Mouse (Mus musculus) megakaryocyte, embryonic 14.5 days (primary cell): ENCODE measurements around the gene Prkd1.

ENCODE experiments used
- FLI1 ChIP-seq: IDR thresholded peaks from 2 replicates; pipeline ENCODE4 v1.6.1; 2012; ENCODE audit warnings: low read length, inconsistent platforms, mixed read lengths
- GATA1 ChIP-seq: IDR thresholded peaks from 3 replicates; pipeline ENCODE4 v1.6.1; 2012; ENCODE audit warnings: mixed read lengths, low read length, inconsistent platforms, borderline replicate concordance

DNA sequence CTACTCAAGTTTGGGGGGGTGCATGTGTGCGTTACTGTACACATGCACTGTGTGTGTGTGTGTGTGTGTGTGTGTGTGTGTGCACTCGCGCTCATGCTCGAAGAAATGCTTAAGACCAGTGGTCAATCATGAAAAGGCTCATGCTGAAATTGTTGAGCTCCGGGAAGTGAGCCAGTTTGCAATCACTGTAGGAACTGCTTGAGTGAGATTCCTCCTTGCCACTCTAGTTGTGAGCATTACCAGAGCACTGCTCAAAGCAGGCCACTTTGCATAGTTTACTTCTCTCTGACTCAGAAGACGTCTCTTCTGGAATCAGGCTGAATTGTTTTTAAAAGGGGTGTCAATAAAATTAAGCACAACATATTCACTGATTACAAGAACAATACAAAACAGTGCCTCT is 54.4 kb downstream of the Prkd1 start:
- TF ChIP-seq GATA1, result no peak
- no peak for TF ChIP-seq FLI1
